Mouse (Mus musculus) T-cell, adult 66 days (primary cell): ENCODE results near the gene Idua. TPM values are rescaled to one million over a fixed set of nuclear protein-coding genes. Genes with fewer than 3 reads are reported as not detected.

Source experiments
- total RNA-seq, 2 experiments: library from RNA; stranded (reverse); gene quantifications; 3 replicates in 1 of 2; 4 replicates in 1 of 2; pipeline ENCODE4 v1.2.4; 2023

Idua gene
- 10 to 100 TPM; 28.5 to 32.1 TPM for total RNA-seq

DNA sequence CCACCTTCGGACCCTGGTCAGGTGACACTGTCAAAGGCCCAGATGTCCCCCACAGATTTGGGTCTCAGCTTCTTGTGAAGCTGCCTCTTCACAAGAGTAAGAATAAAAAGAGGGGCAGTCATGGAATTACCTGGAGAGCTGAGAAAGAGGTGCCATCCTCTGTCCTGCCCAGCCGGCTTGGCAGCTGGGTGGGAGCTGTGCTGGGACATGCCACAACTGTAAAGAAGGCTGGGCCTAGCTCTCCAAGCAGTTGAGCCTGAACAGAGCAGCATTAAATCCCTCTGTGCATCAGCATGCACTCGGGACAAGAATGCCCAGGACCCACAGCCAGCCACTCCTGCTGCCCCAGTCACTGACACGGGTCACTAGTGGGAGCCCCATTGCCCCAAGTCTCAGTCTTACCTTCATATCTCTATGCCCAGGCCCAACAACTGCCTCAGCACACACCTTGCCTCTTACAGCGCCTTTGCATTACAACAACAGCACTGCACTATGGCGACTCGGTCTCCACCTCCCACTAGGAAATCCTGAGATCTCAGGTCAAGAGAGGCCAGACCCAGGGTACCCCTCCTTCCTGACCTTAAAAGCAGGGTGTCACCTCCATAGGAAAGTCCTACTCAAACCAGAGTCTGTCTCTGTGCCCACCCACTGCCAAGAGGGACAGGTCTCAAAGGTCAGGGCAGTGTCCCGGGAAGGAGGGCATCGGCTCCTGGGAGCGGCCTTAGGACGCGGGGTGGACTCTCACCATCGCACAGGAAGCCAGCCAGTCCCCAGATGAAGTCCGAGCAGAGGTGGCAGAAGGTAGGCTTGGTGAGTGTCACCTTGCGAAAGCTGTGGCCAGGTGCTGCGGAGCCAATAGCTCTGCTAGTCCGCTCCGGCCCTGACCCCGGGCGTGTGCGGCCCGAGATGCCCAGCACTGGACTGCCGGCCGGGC lies at the start of gene Idua:
Gene Idua, plus strand, starts transcription at position 634 of the 934 bp plus-strand sequence.

DNA sequence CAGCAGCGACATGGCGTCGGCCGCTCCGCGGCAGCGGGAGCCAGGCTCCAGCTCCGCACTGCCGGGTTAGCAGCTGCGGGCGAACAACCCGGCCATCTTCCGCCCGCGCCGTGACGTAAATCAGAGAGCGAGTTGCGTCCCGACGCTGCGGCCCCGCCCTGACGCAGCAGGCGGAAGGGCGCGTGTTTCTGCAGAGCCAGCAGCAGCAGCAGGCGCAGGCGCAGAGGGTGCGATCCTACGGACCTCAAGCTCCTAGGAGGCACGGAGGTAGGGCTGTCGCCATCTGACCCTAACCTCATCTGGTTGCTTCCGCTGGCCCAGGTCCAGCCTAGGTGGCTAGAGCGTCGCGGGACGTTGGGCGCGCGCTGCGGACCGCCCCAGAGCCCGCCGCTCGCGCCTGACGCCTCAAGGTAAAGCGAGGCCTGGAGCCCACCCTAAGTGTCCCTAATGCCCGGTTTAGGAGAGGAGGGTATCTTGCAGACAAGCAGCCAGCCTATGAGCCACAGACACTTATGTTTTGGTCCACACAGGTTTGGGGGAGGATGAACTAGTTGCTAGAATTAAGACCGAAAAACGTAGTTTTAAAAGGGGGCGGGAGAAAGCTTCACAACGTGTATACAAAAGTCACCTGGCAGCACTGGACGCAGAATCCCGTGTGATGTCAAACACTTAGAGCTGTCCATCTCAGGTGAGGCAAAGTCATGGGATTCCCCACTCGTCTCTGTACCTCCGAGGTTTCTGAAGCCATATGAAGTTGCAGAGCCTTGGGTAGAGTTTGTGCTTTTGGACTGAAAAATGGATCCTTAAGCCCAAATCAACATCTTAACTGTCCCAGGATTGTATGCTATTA lies 30.3 kb upstream of the Idua start, which contains the start of the genes Gak and Tmem175:
Gene Gak, minus strand, starts transcription at position 122 of the 850 bp plus-strand sequence.
Gene Tmem175, plus strand, starts transcription at position 137 of the 850 bp plus-strand sequence.

DNA sequence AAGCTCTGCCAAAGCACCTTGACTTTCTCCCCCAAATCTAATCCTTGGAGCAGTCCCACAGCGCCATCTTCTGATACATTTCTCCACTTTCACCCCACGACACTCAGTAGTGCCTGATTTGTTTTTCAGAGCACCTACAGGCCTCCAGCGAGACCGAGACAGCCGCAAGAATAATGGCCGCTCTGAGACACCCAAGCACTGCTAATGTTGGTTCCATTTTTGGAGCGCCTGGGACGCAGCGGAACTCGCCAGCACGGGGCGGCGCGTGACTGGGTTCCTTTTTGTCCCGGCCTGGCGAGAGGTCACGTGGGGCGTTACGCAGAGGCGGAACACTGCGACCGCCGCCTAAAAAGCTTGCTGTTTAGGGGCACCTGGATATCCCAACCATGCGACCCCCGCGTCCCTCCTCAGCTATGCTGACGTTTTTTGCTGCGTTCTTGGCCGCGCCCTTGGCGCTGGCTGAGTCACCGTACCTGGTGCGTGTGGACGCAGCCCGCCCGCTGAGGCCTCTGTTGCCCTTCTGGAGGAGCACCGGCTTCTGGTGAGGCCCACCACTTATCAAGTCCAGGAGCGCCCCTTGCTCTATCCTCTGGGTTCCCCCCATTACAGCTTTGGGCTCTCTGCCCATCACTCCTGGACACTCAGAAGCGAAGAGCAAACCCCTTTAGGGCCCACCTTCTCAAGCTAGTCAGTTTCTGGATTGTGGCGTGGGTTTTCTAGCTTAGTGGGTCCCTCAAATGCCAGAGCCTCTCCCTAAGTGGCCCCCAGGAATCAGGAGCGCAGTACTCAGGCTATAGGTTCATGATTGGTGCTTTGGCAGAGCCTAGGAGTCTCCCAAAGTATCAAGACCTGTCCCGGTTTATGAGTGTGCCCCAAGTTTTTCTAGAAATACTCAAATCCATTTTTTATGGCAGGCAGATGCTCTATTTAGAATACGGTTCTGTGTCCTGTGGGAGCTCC lies 9.1 kb downstream of the Idua start, which contains the start of gene Dgkq:
Gene Dgkq, minus strand, starts transcription at position 696 of the 960 bp plus-strand sequence.

DNA sequence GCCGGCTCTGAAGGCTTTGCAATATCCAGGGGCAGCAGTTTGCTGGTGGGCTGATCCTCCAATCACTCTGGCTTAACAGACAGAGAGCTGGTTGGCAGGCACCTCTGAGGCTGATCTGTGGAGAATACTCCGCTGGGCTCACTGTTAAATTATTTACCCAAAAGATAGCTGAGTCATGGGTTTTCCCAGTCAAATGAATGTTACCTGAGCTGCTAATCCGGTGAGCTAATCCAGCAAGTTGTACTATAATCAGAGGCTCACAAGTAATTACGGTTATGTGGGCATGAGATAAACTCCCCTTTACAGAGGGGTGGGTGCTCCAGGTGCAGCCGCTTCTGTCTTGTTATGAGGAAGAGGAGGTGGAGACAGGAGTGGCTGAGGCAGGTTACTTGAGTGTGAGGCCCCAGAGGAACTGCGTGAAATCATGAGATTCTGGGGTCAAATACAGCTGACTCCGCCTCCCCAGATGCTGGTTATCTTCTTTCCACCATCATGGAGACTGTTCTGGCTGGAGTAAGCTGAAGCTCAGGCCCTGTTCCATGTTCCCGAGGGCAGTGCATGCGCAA lies 15.2 kb downstream of the Idua start, which contains the start of gene Slc26a1:
Gene Slc26a1, minus strand, starts transcription at position 319 of the 566 bp plus-strand sequence.

DNA sequence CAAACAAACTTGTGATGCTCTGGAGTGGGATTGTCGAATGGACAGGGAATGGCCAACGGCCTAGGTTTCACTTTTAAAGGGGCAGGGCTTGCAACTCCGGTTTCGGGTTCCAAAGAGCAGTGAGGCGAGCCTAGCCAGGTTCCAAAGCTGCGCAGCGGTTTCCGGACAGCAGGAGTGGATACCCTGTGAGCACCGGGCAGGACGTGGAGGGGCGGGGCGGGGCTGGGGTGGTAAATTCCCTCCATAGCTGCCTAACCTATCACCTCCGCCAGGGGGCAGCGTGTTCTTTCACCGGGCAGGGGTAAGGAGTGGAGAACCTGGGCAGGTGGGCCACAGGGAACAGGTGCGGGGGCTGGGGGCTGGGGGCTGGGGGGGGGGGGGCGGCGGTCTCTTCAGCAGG lies 32.1 kb downstream of the Idua start, which contains the start of gene Fgfrl1:
Gene Fgfrl1, plus strand, starts transcription at position 112 of the 400 bp plus-strand sequence.

Other genes starting within 250 kb of the Idua start
- 10 to 100 TPM; 85.9 to 95.2 TPM for gene Atp5k, start 225.9 kb upstream of the Idua start, total RNA-seq
- gene Mfsd7a, start 211.4 kb upstream of the Idua start, total RNA-seq = not detected
- gene Pcgf3, start 199.1 kb upstream of the Idua start, total RNA-seq = 10 to 100 TPM; 23.0 to 23.6 TPM
- not detected for gene Cplx1, start 110.3 kb upstream of the Idua start, total RNA-seq
- 100 to 1,000 TPM; 167 to 182 TPM for gene Gak, start 30.6 kb upstream of the Idua start, total RNA-seq
- gene Tmem175, start 30.6 kb upstream of the Idua start, total RNA-seq = 10 to 100 TPM; 25.0 to 25.9 TPM
- gene Dgkq, start 9.3 kb downstream of the Idua start, total RNA-seq = 10 to 100 TPM; 39.3 to 43.8 TPM
- not detected for gene Slc26a1, start 15.2 kb downstream of the Idua start, total RNA-seq
- gene Fgfrl1, start 32.1 kb downstream of the Idua start, total RNA-seq = 1 to 10 TPM; 3.7 to 6.3 TPM
- not detected for gene Rnf212, start 114.7 kb downstream of the Idua start, total RNA-seq
- gene Tmed11, start 135.0 kb downstream of the Idua start, total RNA-seq = not detected
- gene Vmn2r8, start 148.5 kb downstream of the Idua start, total RNA-seq = not detected
- gene Vmn2r9, start 192.3 kb downstream of the Idua start, total RNA-seq = not detected